Mouse (Mus musculus): ENCODE measurements around the gene Cbx8. TPM values are rescaled to one million over a fixed set of nuclear protein-coding genes. Genes with fewer than 3 reads are reported as not detected.

The Cbx8 gene
- polyA plus RNA-seq, 1 experiment from 2014 or later = 7.7 TPM

GRCm38 (mm10) chr11:119039732-119040512 is 847 bp downstream of the Cbx8 start:
- Histone ChIP-seq H3K4me2 (ENCODE audit: low read length) (peak overlapping the region; percentile 86), H3K27me3 (replicated peaks; ENCODE audit: control insufficient read depth, insufficient read depth, low read length) (peaks cover 81% of the 10 kb centered on the region), H3K27ac (ENCODE audit: low read depth) (0 out of 2 replicates have a peak overlapping the region, but pooled peaks have one; percentile 48), H3K4me3 (ENCODE audit: low read depth, low read length) (peak overlapping the region; percentile 68), H3K36me3 (ENCODE audit: control insufficient read depth, insufficient read depth, low read length) (peaks cover 7% of the 10 kb centered on the region), H3K9ac (ENCODE audit: low read length) (peak overlapping the region; percentile 57), H3K4me1 (replicated peaks; ENCODE audit: control insufficient read depth, insufficient read depth, low read length) (peaks cover 48% of the 10 kb centered on the region), H3K9me3 (ENCODE audit: control insufficient read depth, low read length) (no peaks in the 10 kb centered on the region)
- DNase-seq (ENCODE audit: low spot score) (no peak), ATAC-seq (replicated peaks; ENCODE audit: low FRiP score, low TSS enrichment, low read depth) (no peak)
- 12% methylated on average over 21 of the region's 21 CpGs for WGBS

- H3K27me3 ChIP-seq (replicated peaks; ENCODE audit: control insufficient read depth, insufficient read depth, low read length) = peaks cover 81% of the 10 kb centered on the region
- H3K4me3 ChIP-seq (ENCODE audit: low read depth, low read length) = no peak overlapping the region
- WGBS = 60% methylated on average over 22 of the region's 22 CpGs
- no peak overlapping the region for H3K4me2 ChIP-seq (ENCODE audit: low read length)
- H3K27ac ChIP-seq (ENCODE audit: low read depth) = no peak overlapping the region
- H3K9me3 ChIP-seq (ENCODE audit: control insufficient read depth, low read length) = no peaks in the 10 kb centered on the region
- H3K36me3 ChIP-seq (ENCODE audit: control insufficient read depth, insufficient read depth, low read length) = peaks cover 7% of the 10 kb centered on the region
- H3K4me1 ChIP-seq (replicated peaks; ENCODE audit: control insufficient read depth, insufficient read depth, low read length) = peaks cover 46% of the 10 kb centered on the region
- DNase-seq (ENCODE audit: low spot score) (no peak), ATAC-seq (replicated peaks; ENCODE audit: low FRiP score, low TSS enrichment, low read depth) (no peak)
- no peak overlapping the region for H3K9ac ChIP-seq (ENCODE audit: low read length)
These were observed 1.9 kb downstream of the Cbx8 start for GRCm38 (mm10) chr11:119038744-119039484.

GRCm38 (mm10) chr11:119037780-119038401 is 2.9 kb downstream of the Cbx8 start:
- Histone ChIP-seq H3K9me3 (ENCODE audit: control insufficient read depth, low read length) (no peaks in the 10 kb centered on the region), H3K4me2 (ENCODE audit: low read length) (peak overlapping the region; percentile 88), H3K4me3 (ENCODE audit: low read depth, low read length) (peak overlapping the region; percentile 46), H3K36me3 (ENCODE audit: control insufficient read depth, insufficient read depth, low read length) (peaks cover 7% of the 10 kb centered on the region), H3K27me3 (replicated peaks; ENCODE audit: control insufficient read depth, insufficient read depth, low read length) (peaks cover 72% of the 10 kb centered on the region), H3K9ac (ENCODE audit: low read length) (no peak overlapping the region), H3K4me1 (replicated peaks; ENCODE audit: control insufficient read depth, insufficient read depth, low read length) (peaks cover 45% of the 10 kb centered on the region), H3K27ac (ENCODE audit: low read depth) (no peak overlapping the region)
- DNase-seq (ENCODE audit: low spot score) (no peak), ATAC-seq (replicated peaks; ENCODE audit: low FRiP score, low TSS enrichment, low read depth) (no peak)
- WGBS = 27% methylated on average over 18 of the region's 18 CpGs

GRCm38 (mm10) chr11:119036934-119037779 is 3.6 kb downstream of the Cbx8 start:
- H3K4me2 ChIP-seq (ENCODE audit: low read length) = peak overlapping the region; percentile 88
- WGBS = 4% methylated on average over 57 of the region's 57 CpGs
- no peak for ATAC-seq (replicated peaks; ENCODE audit: low FRiP score, low TSS enrichment, low read depth)
- peak; percentile 74 for DNase-seq (ENCODE audit: low spot score)
- H3K9me3 ChIP-seq (ENCODE audit: control insufficient read depth, low read length) = no peaks in the 10 kb centered on the region
- peak overlapping the region; percentile 32; the same call in 1 of the 2 replicates for H3K9ac ChIP-seq (ENCODE audit: low read length)
- H3K27ac ChIP-seq (ENCODE audit: low read depth) = no peak overlapping the region
- peaks cover 64% of the 10 kb centered on the region for H3K27me3 ChIP-seq (replicated peaks; ENCODE audit: control insufficient read depth, insufficient read depth, low read length)
- peak overlapping the region; percentile 46 for H3K4me3 ChIP-seq (ENCODE audit: low read depth, low read length)
- peaks cover 7% of the 10 kb centered on the region for H3K36me3 ChIP-seq (ENCODE audit: control insufficient read depth, insufficient read depth, low read length)
- peaks cover 38% of the 10 kb centered on the region for H3K4me1 ChIP-seq (replicated peaks; ENCODE audit: control insufficient read depth, insufficient read depth, low read length)

GRCm38 (mm10) chr11:119036447-119036846 is 4.3 kb downstream of the Cbx8 start:
- H3K4me1 ChIP-seq (replicated peaks; ENCODE audit: control insufficient read depth, insufficient read depth, low read length) = peaks cover 31% of the 10 kb centered on the region
- no peaks in the 10 kb centered on the region for H3K9me3 ChIP-seq (ENCODE audit: control insufficient read depth, low read length)
- DNase-seq (ENCODE audit: low spot score) (peak; percentile 54), ATAC-seq (replicated peaks; ENCODE audit: low FRiP score, low TSS enrichment, low read depth) (no peak)
- WGBS = 9% methylated on average over 15 of the region's 15 CpGs
- no peak overlapping the region; the same call in 1 of the 2 replicates for H3K4me2 ChIP-seq (ENCODE audit: low read length)
- no peak overlapping the region for H3K9ac ChIP-seq (ENCODE audit: low read length)
- H3K4me3 ChIP-seq (ENCODE audit: low read depth, low read length) = no peak overlapping the region
- peaks cover 57% of the 10 kb centered on the region for H3K27me3 ChIP-seq (replicated peaks; ENCODE audit: control insufficient read depth, insufficient read depth, low read length)
- H3K27ac ChIP-seq (ENCODE audit: low read depth) = no peak overlapping the region
- peaks cover 8% of the 10 kb centered on the region for H3K36me3 ChIP-seq (ENCODE audit: control insufficient read depth, insufficient read depth, low read length)

GRCm38 (mm10) chr11:119035686-119036165 is 5.0 kb downstream of the Cbx8 start:
- H3K9ac ChIP-seq (ENCODE audit: low read length) = no peak overlapping the region
- H3K27me3 ChIP-seq (replicated peaks; ENCODE audit: control insufficient read depth, insufficient read depth, low read length) = peaks cover 53% of the 10 kb centered on the region
- DNase-seq (ENCODE audit: low spot score) (peak; percentile 68), ATAC-seq (replicated peaks; ENCODE audit: low FRiP score, low TSS enrichment, low read depth) (no peak)
- no peak overlapping the region for H3K27ac ChIP-seq (ENCODE audit: low read depth)
- H3K4me2 ChIP-seq (ENCODE audit: low read length) = no peak overlapping the region
- peaks cover 12% of the 10 kb centered on the region for H3K36me3 ChIP-seq (ENCODE audit: control insufficient read depth, insufficient read depth, low read length)
- WGBS = 7% methylated on average over 21 of the region's 21 CpGs
- H3K9me3 ChIP-seq (ENCODE audit: control insufficient read depth, low read length) = no peaks in the 10 kb centered on the region
- H3K4me3 ChIP-seq (ENCODE audit: low read depth, low read length) = no peak overlapping the region
- H3K4me1 ChIP-seq (replicated peaks; ENCODE audit: control insufficient read depth, insufficient read depth, low read length) = peaks cover 28% of the 10 kb centered on the region

GRCm38 (mm10) chr11:119035094-119035685 is 5.6 kb downstream of the Cbx8 start:
- WGBS = 3% methylated on average over 21 of the region's 21 CpGs
- no peak overlapping the region for H3K9ac ChIP-seq (ENCODE audit: low read length)

More at GRCm38 (mm10) chr11:119035094-119035685, 5.6 kb downstream of the Cbx8 start:
- DNase-seq (ENCODE audit: low spot score) (peak; percentile 63), ATAC-seq (replicated peaks; ENCODE audit: low FRiP score, low TSS enrichment, low read depth) (no peak)
- peaks cover 18% of the 10 kb centered on the region for H3K36me3 ChIP-seq (ENCODE audit: control insufficient read depth, insufficient read depth, low read length)
- no peak overlapping the region for H3K4me2 ChIP-seq (ENCODE audit: low read length)
- H3K27ac ChIP-seq (ENCODE audit: low read depth) = no peak overlapping the region
- peaks cover 53% of the 10 kb centered on the region for H3K27me3 ChIP-seq (replicated peaks; ENCODE audit: control insufficient read depth, insufficient read depth, low read length)
- no peak overlapping the region; the same call in 1 of the 2 replicates for H3K4me3 ChIP-seq (ENCODE audit: low read depth, low read length)
- peaks cover 28% of the 10 kb centered on the region for H3K4me1 ChIP-seq (replicated peaks; ENCODE audit: control insufficient read depth, insufficient read depth, low read length)
- H3K9me3 ChIP-seq (ENCODE audit: control insufficient read depth, low read length) = no peaks in the 10 kb centered on the region

Data from intestine, embryonic 14.5 days (tissue).